Comparison of ENCODE assay signal across 8 mouse cellular contexts in genomic region chr19:46553541-46553955, GRCm38 (mm10). TPM values are rescaled to one million over a fixed set of nuclear protein-coding genes. Genes with fewer than 3 reads are reported as not detected.
A peak's percentile ranks its signal among the peaks of the same experiment; 100 is the strongest.
DNase-seq lines count a peak whose midpoint lies in the region; ATAC-seq and TF ChIP-seq lines count a peak whose summit lies in the region.

No protein-coding gene starts in this region.

- ATAC-seq in lung, embryonic 14.5 days (ENCODE audit: insufficient read depth): peak; percentile 75
- ATAC-seq in neural tube, embryonic 15.5 days (ENCODE audit: low FRiP score): 0 out of 2 replicates have a peak, but pooled peaks have one; percentile 74

- WGBS in lung, embryonic 14.5 days: 36% methylated on average over 11 of the region's 11 CpGs
- 31% methylated on average over 11 of the region's 11 CpGs for WGBS in neural tube, embryonic 15.5 days

- H3K4me1 ChIP-seq in lung, embryonic 14.5 days (ENCODE audit: insufficient read depth): peaks cover 7% of the 10 kb centered on the region; the same call in 1 of the 2 replicates
- peaks cover 13% of the 10 kb centered on the region for H3K4me1 ChIP-seq in neural tube, embryonic 15.5 days

- H3K36me3 ChIP-seq in lung, embryonic 14.5 days (ENCODE audit: insufficient read depth): peaks cover 61% of the 10 kb centered on the region
- peaks cover 52% of the 10 kb centered on the region for H3K36me3 ChIP-seq in neural tube, embryonic 15.5 days

- no peaks in the 10 kb centered on the region for H3K27me3 ChIP-seq in lung, embryonic 14.5 days (ENCODE audit: insufficient read depth, low read length)
- no peaks in the 10 kb centered on the region for H3K27me3 ChIP-seq in neural tube, embryonic 15.5 days (replicated peaks)

- no peak for TF ChIP-seq CTCF in lung, embryonic 14.5 days (IDR thresholded peaks at IDR 0.05; ENCODE audit: low read depth)

- 0 out of 2 replicates have a peak overlapping the region, but pooled peaks have one; percentile 23 for H3K4me2 ChIP-seq in lung, embryonic 14.5 days
- peak overlapping the region; percentile 4; the same call in 1 of the 2 replicates for H3K4me2 ChIP-seq in neural tube, embryonic 15.5 days

- H3K9ac ChIP-seq in lung, embryonic 14.5 days: no peak overlapping the region
- no peak overlapping the region for H3K9ac ChIP-seq in neural tube, embryonic 15.5 days (replicated peaks)

- no peaks in the 10 kb centered on the region for H3K9me3 ChIP-seq in lung, embryonic 14.5 days (ENCODE audit: low read depth, low read length)
- H3K9me3 ChIP-seq in neural tube, embryonic 15.5 days (replicated peaks): no peaks in the 10 kb centered on the region

- no peak overlapping the region for H3K27ac ChIP-seq in lung, embryonic 14.5 days (ENCODE audit: low read depth)
- H3K27ac ChIP-seq in neural tube, embryonic 15.5 days (replicated peaks): peak overlapping the region; percentile 54

- peak; percentile 77 to 82 for DNase-seq in cerebellum, postnatal 10 days
- no peak for DNase-seq in cerebellum, adult 9-10 months
- peak; percentile 88 for DNase-seq in lung, embryonic 14.5 days
- no peak for DNase-seq in lung, adult 18-20 months
- peak; percentile 58 for DNase-seq in c-Kit-positive CD71-positive TER-119-negative erythroid progenitor cells, embryonic 14.5 days (ENCODE audit: low read depth)
- DNase-seq in layer of hippocampus, adult 9-11 months: peak; percentile 62
- DNase-seq in thymus, postnatal 36 days: no peak

- H3K4me3 ChIP-seq in lung, embryonic 14.5 days (ENCODE audit: low read depth, low read length): no peak overlapping the region
- no peak overlapping the region for H3K4me3 ChIP-seq in neural tube, embryonic 15.5 days (replicated peaks)

RNA-seq across cellular contexts. Expression of gene Arl3, which starts 19.4 kb away (rescaled TPM):
- polyA plus RNA-seq in lung, embryonic 14.5 days (2014; fragmentation: Nextera tagmentation; extraction: Ambion mirVana): 78.6 and 85.4 TPM in 2 replicates
- polyA plus RNA-seq in neural tube, embryonic 15.5 days (2015; fragmentation: Nextera tagmentation; extraction: Ambion mirVana): 190 and 208 TPM in 2 replicates

RNA-seq across cellular contexts. Expression of gene Sfxn2, which starts 19.6 kb away (rescaled TPM):
- 22.2 and 24.9 TPM in 2 replicates for polyA plus RNA-seq in lung, embryonic 14.5 days (2014; fragmentation: Nextera tagmentation; extraction: Ambion mirVana)
- polyA plus RNA-seq in neural tube, embryonic 15.5 days (2015; fragmentation: Nextera tagmentation; extraction: Ambion mirVana): 11.0 and 11.7 TPM in 2 replicates

RNA-seq across cellular contexts. Expression of gene Wbp1l, which starts 45.3 kb away (rescaled TPM):
- polyA plus RNA-seq in lung, embryonic 14.5 days (2014; fragmentation: Nextera tagmentation; extraction: Ambion mirVana): 40.8 and 43.1 TPM in 2 replicates
- 34.1 and 34.5 TPM in 2 replicates for polyA plus RNA-seq in neural tube, embryonic 15.5 days (2015; fragmentation: Nextera tagmentation; extraction: Ambion mirVana)

RNA-seq across cellular contexts. Expression of gene Trim8, which starts 52.0 kb away (rescaled TPM):
- 28.3 and 31.0 TPM in 2 replicates for polyA plus RNA-seq in lung, embryonic 14.5 days (2014; fragmentation: Nextera tagmentation; extraction: Ambion mirVana)
- polyA plus RNA-seq in neural tube, embryonic 15.5 days (2015; fragmentation: Nextera tagmentation; extraction: Ambion mirVana): 23.5 and 25.5 TPM in 2 replicates

Comparison
In these comparisons a context has a peak if more than half of its experiments do, and no peak if none do; other contexts are left out.
1. DNase-seq: peak in cerebellum, postnatal 10 days (2 of 2), lung, embryonic 14.5 days (single experiment), c-Kit-positive CD71-positive TER-119-negative erythroid progenitor cells, embryonic 14.5 days (single experiment) and layer of hippocampus, adult 9-11 months (single experiment); none in cerebellum, adult 9-10 months (single experiment), lung, adult 18-20 months (0 of 2) and thymus, postnatal 36 days (0 of 2).